Mouse (Mus musculus) inflammation-experienced regulatory T-cells, adult 16 weeks (primary cell): ENCODE results near the gene Ints2. TPM values are rescaled to one million over a fixed set of nuclear protein-coding genes. Genes with fewer than 3 reads are reported as not detected.

Source experiments
- polyA plus RNA-seq: library from polyadenylated mRNA; unstranded; fragments of 100-300 nt; shearing (Covaris generic); gene quantifications from one replicate; pipeline ENCODE4 v1.2.1, GENCODE M21; 2017

Ints2 gene
- 22.0 TPM for polyA plus RNA-seq

DNA sequence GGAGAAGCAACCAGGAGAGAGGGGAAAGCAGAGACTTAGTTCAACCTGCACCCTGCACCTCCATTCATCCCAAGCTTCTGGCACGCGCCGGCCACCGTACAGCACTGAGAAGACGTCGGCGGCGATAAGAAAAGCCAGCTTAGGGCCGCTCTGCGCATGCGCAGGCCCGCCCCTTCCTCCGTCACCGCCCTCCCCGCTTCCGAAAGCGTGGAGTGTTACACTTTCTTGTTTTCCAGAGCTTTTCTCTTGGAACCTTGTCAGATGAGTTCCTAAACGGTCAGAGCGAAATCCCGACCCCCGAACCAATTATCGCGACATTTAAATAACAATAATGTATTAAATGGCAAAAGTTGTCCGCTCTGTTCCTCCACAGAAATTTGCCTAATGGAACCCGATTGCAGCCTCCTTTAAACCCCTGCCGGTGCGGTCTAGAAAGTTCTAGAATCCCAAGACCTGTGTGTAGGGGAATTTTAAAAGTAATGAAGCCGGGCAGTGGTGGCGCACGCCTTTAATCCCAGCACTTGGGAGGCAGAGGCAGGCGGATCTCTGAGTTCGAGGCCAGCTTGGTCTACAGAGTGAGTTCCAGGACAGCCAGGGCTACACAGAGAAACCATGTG is at the start of gene Ints2:
Ints2 (minus strand) TSS at position 116 of the 617 bp plus-strand sequence.

DNA sequence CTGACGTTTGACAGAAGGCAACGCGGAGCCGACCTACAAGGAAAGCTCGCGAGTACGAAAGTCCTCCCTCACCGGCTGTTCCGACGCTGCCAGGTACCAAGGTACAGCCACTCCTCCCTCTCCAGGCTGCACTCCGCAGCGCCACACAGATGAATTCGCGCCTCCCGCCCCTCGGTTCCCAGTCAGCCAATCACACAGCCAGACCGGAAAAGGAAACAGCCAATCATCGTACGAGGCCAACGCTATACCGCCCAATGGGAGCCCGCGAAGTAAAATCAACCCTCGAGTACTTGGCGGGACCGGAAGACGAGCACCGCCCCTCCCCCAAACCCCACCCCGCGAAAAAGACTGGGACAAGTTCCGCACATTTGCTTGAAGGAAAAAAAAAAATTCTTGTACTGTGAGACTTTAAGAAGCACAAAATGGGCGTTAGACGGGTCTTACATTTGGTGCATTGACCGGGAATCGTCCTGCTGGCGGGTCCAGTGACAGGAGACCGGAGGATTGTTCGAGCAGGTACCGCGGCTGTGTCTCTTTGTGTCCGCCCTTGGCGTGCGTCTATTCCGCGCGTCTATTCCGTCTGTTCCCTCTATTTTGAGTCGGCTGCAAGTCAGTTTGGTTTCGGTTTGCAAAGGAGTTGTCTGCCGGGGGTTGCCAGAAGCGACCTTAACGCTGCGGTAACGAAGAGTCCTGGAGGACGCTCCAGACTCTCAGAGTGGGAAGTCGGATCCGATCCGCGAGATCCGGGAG is 56.2 kb downstream of the Ints2 start, which contains the start of gene Brip1:
Brip1 (minus strand) TSS at position 157 of the 750 bp plus-strand sequence.

Other genes with a start within 250 kb of the Ints2 start
- 2.6 TPM for gene Brip1, start 56.4 kb downstream of the Ints2 start, polyA plus RNA-seq
- gene Med13, start 100.0 kb upstream of the Ints2 start, polyA plus RNA-seq: 7.6 TPM
- gene Rnft1, start 227.1 kb upstream of the Ints2 start, polyA plus RNA-seq: 65.4 TPM